Mouse (Mus musculus): ENCODE measurements around the gene Tktl1.
"Not testable (repeated sequence)": the region's sequence is repeated elsewhere in the genome, so short reads cannot be mapped to it uniquely, and the experiment has no call there.

Tktl1 gene

GRCm38 (mm10) chrX:74176959-74177358, at the start of gene Tktl1:
Gene Tktl1 (plus strand): TSS chrX:74177259.
- no peak for DNase-seq

GRCm38 (mm10) chrX:74135263-74135662, 41.8 kb upstream of the Tktl1 start, which contains the start of gene Mecp2:
Gene Mecp2 (minus strand): TSS chrX:74135363.
- DNase-seq, result not testable (repeated sequence)

GRCm38 (mm10) chrX:74167738-74168137, 9.3 kb upstream of the Tktl1 start, which contains the start of gene Tex28:
Gene Tex28 (minus strand): TSS chrX:74167838.
- DNase-seq, result no peak

GRCm38 (mm10) chrX:74203556-74203955, 26.5 kb downstream of the Tktl1 start:
- DNase-seq, result no peak

GRCm38 (mm10) chrX:74218496-74218895, 41.4 kb downstream of the Tktl1 start:
- DNase-seq, result no peak

- peak; percentile 15 for DNase-seq
Measured at GRCm38 (mm10) chrX:74219449-74219848, 42.4 kb downstream of the Tktl1 start.

GRCm38 (mm10) chrX:74220099-74220498, 43.0 kb downstream of the Tktl1 start:
- DNase-seq, result not testable (repeated sequence)

GRCm38 (mm10) chrX:74230038-74230437, 53.0 kb downstream of the Tktl1 start:
- no peak for DNase-seq

- no peak for DNase-seq
Measured at GRCm38 (mm10) chrX:74233196-74233595, 56.1 kb downstream of the Tktl1 start.

- DNase-seq, result no peak
Measured at GRCm38 (mm10) chrX:74240332-74240731, 63.3 kb downstream of the Tktl1 start.

- peak; percentile 42 for DNase-seq
Measured at GRCm38 (mm10) chrX:74243396-74243795, 66.3 kb downstream of the Tktl1 start.

GRCm38 (mm10) chrX:74243807-74244206, 66.7 kb downstream of the Tktl1 start:
- DNase-seq, result peak; percentile 34

- peak; percentile 48 for DNase-seq
Measured at GRCm38 (mm10) chrX:74244614-74245083, 67.6 kb downstream of the Tktl1 start.

- no peak for DNase-seq
Measured at GRCm38 (mm10) chrX:74245107-74245506, 68.0 kb downstream of the Tktl1 start.

GRCm38 (mm10) chrX:74245687-74246086, 68.6 kb downstream of the Tktl1 start:
- peak; percentile 86 for DNase-seq

- peak; percentile 85 for DNase-seq
Measured at GRCm38 (mm10) chrX:74246213-74246681, 69.2 kb downstream of the Tktl1 start.

GRCm38 (mm10) chrX:74246693-74247092, 69.6 kb downstream of the Tktl1 start:
- no peak for DNase-seq

- DNase-seq, result peak; percentile 76
Measured at GRCm38 (mm10) chrX:74248651-74249050, 71.6 kb downstream of the Tktl1 start.

- peak; percentile 72 for DNase-seq
Measured at GRCm38 (mm10) chrX:74249615-74250014, 72.6 kb downstream of the Tktl1 start, which contains the start of gene Flna. Gene Flna (minus strand): TSS chrX:74249820.

- DNase-seq, result peak; percentile 87
Measured at GRCm38 (mm10) chrX:74254153-74254887, 77.3 kb downstream of the Tktl1 start, which contains the start of gene Emd. Gene Emd (plus strand): TSS chrX:74254687.

- DNase-seq, result no peak
Measured at GRCm38 (mm10) chrX:74254888-74255565, 78.0 kb downstream of the Tktl1 start.

GRCm38 (mm10) chrX:74257746-74258145, 80.7 kb downstream of the Tktl1 start:
- no peak for DNase-seq
